Mouse (Mus musculus): ENCODE measurements at regions not wholly inside any gene's neighbourhood (a gene's known extent, or its start where the extent isn't known, plus 50 kb on each side); places are given as distances from the start of the nearest gene placed in this dataset.

GRCm38 (mm10) chr3:133614712-133615426, 69.9 kb upstream of the Tet2 start:
- no peak for TF ChIP-seq POLR2A (IDR thresholded peaks at IDR 0.05; ENCODE audit: borderline replicate concordance, extremely low read depth, insufficient read depth, insufficient read length)
- 34% methylated on average over 14 of the region's 14 CpGs for WGBS

GRCm38 (mm10) chr3:133617036-133617435, 72.1 kb upstream of the Tet2 start:
- DNase-seq (ENCODE audit: low spot score) = no peak
- no peak overlapping the region for H3K9ac ChIP-seq (ENCODE audit: low read depth, low read length, severe bottlenecking)
- no peaks in the 10 kb centered on the region for H3K4me1 ChIP-seq (ENCODE audit: control insufficient read depth, insufficient read depth, low read length)
- no peaks in the 10 kb centered on the region for H3K27me3 ChIP-seq (ENCODE audit: control insufficient read depth, insufficient read depth, low read length)
- H3K9me3 ChIP-seq (ENCODE audit: control insufficient read depth, low read length) = no peaks in the 10 kb centered on the region
- WGBS = 79% methylated on average over 2 of the region's 2 CpGs
- no peak overlapping the region for H3K4me2 ChIP-seq (replicated peaks; ENCODE audit: low read depth, low read length, severe bottlenecking)
- no peak overlapping the region for H3K27ac ChIP-seq (replicated peaks; ENCODE audit: low read depth, low read length)
- ATAC-seq (ENCODE audit: low FRiP score, low read depth) = no peak
- no peak for TF ChIP-seq POLR2A (IDR thresholded peaks at IDR 0.05; ENCODE audit: borderline replicate concordance, extremely low read depth, insufficient read depth, insufficient read length)
- no peaks in the 10 kb centered on the region for H3K36me3 ChIP-seq (ENCODE audit: control insufficient read depth, insufficient read depth, low read length)
- H3K4me3 ChIP-seq (replicated peaks; ENCODE audit: low read length) = no peak overlapping the region

More at GRCm38 (mm10) chr3:133614712-133615426, 69.9 kb upstream of the Tet2 start:
- Histone ChIP-seq H3K4me2 (replicated peaks; ENCODE audit: low read depth, low read length, severe bottlenecking) (no peak overlapping the region), H3K9ac (ENCODE audit: low read depth, low read length, severe bottlenecking) (no peak overlapping the region), H3K36me3 (ENCODE audit: control insufficient read depth, insufficient read depth, low read length) (no peaks in the 10 kb centered on the region), H3K4me3 (replicated peaks; ENCODE audit: low read length) (no peak overlapping the region), H3K27ac (replicated peaks; ENCODE audit: low read depth, low read length) (no peak overlapping the region), H3K27me3 (ENCODE audit: control insufficient read depth, insufficient read depth, low read length) (no peaks in the 10 kb centered on the region), H3K4me1 (ENCODE audit: control insufficient read depth, insufficient read depth, low read length) (no peaks in the 10 kb centered on the region), H3K9me3 (ENCODE audit: control insufficient read depth, low read length) (no peaks in the 10 kb centered on the region)
- ATAC-seq (ENCODE audit: low FRiP score, low read depth) (no peak), DNase-seq (ENCODE audit: low spot score) (no peak)

GRCm38 (mm10) chr3:133618491-133618890, 73.6 kb upstream of the Tet2 start:
- Histone ChIP-seq H3K4me1 (ENCODE audit: control insufficient read depth, insufficient read depth, low read length) (no peaks in the 10 kb centered on the region), H3K27ac (replicated peaks; ENCODE audit: low read depth, low read length) (no peak overlapping the region), H3K4me2 (replicated peaks; ENCODE audit: low read depth, low read length, severe bottlenecking) (no peak overlapping the region), H3K4me3 (replicated peaks; ENCODE audit: low read length) (no peak overlapping the region), H3K27me3 (ENCODE audit: control insufficient read depth, insufficient read depth, low read length) (no peaks in the 10 kb centered on the region), H3K9me3 (ENCODE audit: control insufficient read depth, low read length) (no peaks in the 10 kb centered on the region), H3K9ac (ENCODE audit: low read depth, low read length, severe bottlenecking) (no peak overlapping the region), H3K36me3 (ENCODE audit: control insufficient read depth, insufficient read depth, low read length) (no peaks in the 10 kb centered on the region)
- no peak for TF ChIP-seq POLR2A (IDR thresholded peaks at IDR 0.05; ENCODE audit: borderline replicate concordance, extremely low read depth, insufficient read depth, insufficient read length)
- WGBS = 89% methylated on average over 3 of the region's 3 CpGs
- ATAC-seq (ENCODE audit: low FRiP score, low read depth) (no peak), DNase-seq (ENCODE audit: low spot score) (no peak)

- no peak for DNase-seq (ENCODE audit: low spot score)
- WGBS = 78% methylated on average over 9 of the region's 9 CpGs
Observed at GRCm38 (mm10) chr3:133623201-133623744, 78.3 kb upstream of the Tet2 start.

GRCm38 (mm10) chr3:133624079-133624875, 79.3 kb upstream of the Tet2 start:
- TF ChIP-seq POLR2A (IDR thresholded peaks at IDR 0.05; ENCODE audit: borderline replicate concordance, extremely low read depth, insufficient read depth, insufficient read length) = no peak
- no peak for ATAC-seq (ENCODE audit: low FRiP score, low read depth)
- H3K4me3 ChIP-seq (replicated peaks; ENCODE audit: low read length) = no peak overlapping the region
- H3K4me1 ChIP-seq (ENCODE audit: control insufficient read depth, insufficient read depth, low read length) = no peaks in the 10 kb centered on the region
- no peaks in the 10 kb centered on the region for H3K27me3 ChIP-seq (ENCODE audit: control insufficient read depth, insufficient read depth, low read length)
- H3K36me3 ChIP-seq (ENCODE audit: control insufficient read depth, insufficient read depth, low read length) = no peaks in the 10 kb centered on the region
- DNase-seq (ENCODE audit: low spot score) = no peak
- no peaks in the 10 kb centered on the region for H3K9me3 ChIP-seq (ENCODE audit: control insufficient read depth, low read length)
- H3K9ac ChIP-seq (ENCODE audit: low read depth, low read length, severe bottlenecking) = no peak overlapping the region
- WGBS = 78% methylated on average over 3 of the region's 3 CpGs
- H3K4me2 ChIP-seq (replicated peaks; ENCODE audit: low read depth, low read length, severe bottlenecking) = no peak overlapping the region
- no peak overlapping the region for H3K27ac ChIP-seq (replicated peaks; ENCODE audit: low read depth, low read length)

More at GRCm38 (mm10) chr3:133623201-133623744, 78.3 kb upstream of the Tet2 start:
- H3K4me2 ChIP-seq (replicated peaks; ENCODE audit: low read depth, low read length, severe bottlenecking) = no peak overlapping the region
- H3K4me3 ChIP-seq (replicated peaks; ENCODE audit: low read length) = no peak overlapping the region
- H3K4me1 ChIP-seq (ENCODE audit: control insufficient read depth, insufficient read depth, low read length) = no peaks in the 10 kb centered on the region
- no peaks in the 10 kb centered on the region for H3K36me3 ChIP-seq (ENCODE audit: control insufficient read depth, insufficient read depth, low read length)
- H3K9me3 ChIP-seq (ENCODE audit: control insufficient read depth, low read length) = no peaks in the 10 kb centered on the region
- no peak overlapping the region for H3K9ac ChIP-seq (ENCODE audit: low read depth, low read length, severe bottlenecking)
- H3K27ac ChIP-seq (replicated peaks; ENCODE audit: low read depth, low read length) = no peak overlapping the region
- no peak for TF ChIP-seq POLR2A (IDR thresholded peaks at IDR 0.05; ENCODE audit: borderline replicate concordance, extremely low read depth, insufficient read depth, insufficient read length)
- H3K27me3 ChIP-seq (ENCODE audit: control insufficient read depth, insufficient read depth, low read length) = no peaks in the 10 kb centered on the region
- ATAC-seq (ENCODE audit: low FRiP score, low read depth) = no peak
